Mouse (Mus musculus) midbrain, postnatal 0 days (tissue): Measurements from ENCODE around the gene Adad2. TPM values are rescaled to one million over a fixed set of nuclear protein-coding genes. Genes with fewer than 3 reads are reported as not detected.

Source experiments
- ATAC-seq: fragments of 200-750 bp; cut with Nextera tagmentation; 2 replicates; pipeline ENCODE4 v1.8.0; 2017; ENCODE audit warnings: moderate number of reproducible peaks, mild to moderate bottlenecking, moderate TSS enrichment, moderate library complexity; ENCODE audit not compliant: low FRiP score
- DNase-seq: peaks from one replicate; pipeline ENCODE4 v3.0.0-alpha.2; 2015; ENCODE audit warnings: low spot score
- H3K27ac ChIP-seq: fragments of 300-500 bp; sonication (generic); 2 replicates; pipeline ENCODE4 v1.5.1; 2014; ENCODE audit warnings: low read depth, mild to moderate bottlenecking, low read length, mixed read lengths
- H3K27me3 ChIP-seq: fragments of 300-500 bp; sonication (generic); 2 replicates; pipeline ENCODE4 v1.6.1; 2014; ENCODE audit warnings: low read length, control low read depth, mixed read lengths; ENCODE audit not compliant: insufficient read depth
- H3K36me3 ChIP-seq: fragments of 300-500 bp; sonication (generic); 2 replicates; pipeline ENCODE4 v1.6.1; 2014; ENCODE audit warnings: low read length, control low read depth, mixed read lengths; ENCODE audit not compliant: insufficient read depth
- H3K4me1 ChIP-seq: fragments of 300-500 bp; sonication (generic); 2 replicates; pipeline ENCODE4 v1.6.1; 2014; ENCODE audit warnings: mild to moderate bottlenecking, control low read depth, antibody characterized with exemption, low read length, mixed read lengths; ENCODE audit not compliant: insufficient read depth
- H3K4me2 ChIP-seq: fragments of 300-500 bp; sonication (generic); 2 replicates; pipeline ENCODE4 v1.6.1; 2014; ENCODE audit warnings: low read depth, mild to moderate bottlenecking, low read length, mixed read lengths; ENCODE audit not compliant: poor library complexity, severe bottlenecking
- H3K4me3 ChIP-seq: fragments of 300-500 bp; sonication (generic); 2 replicates; pipeline ENCODE4 v1.5.1; 2014; ENCODE audit warnings: low read depth, mild to moderate bottlenecking, low read length, moderate library complexity
- H3K9ac ChIP-seq: fragments of 300-500 bp; sonication (generic); replicated peaks from 2 replicates; pipeline ENCODE4 v1.6.1; 2014; ENCODE audit warnings: mild to moderate bottlenecking, low read length, moderate library complexity, mixed read lengths; ENCODE audit not compliant: poor library complexity, severe bottlenecking
- H3K9me3 ChIP-seq: fragments of 300-500 bp; sonication (generic); 2 replicates; pipeline ENCODE4 v1.6.1; 2016; ENCODE audit warnings: low read length, control low read depth
- CTCF ChIP-seq: IDR thresholded peaks from 2 replicates; pipeline ENCODE4 v1.5.1; 2016; ENCODE audit warnings: antibody characterized with exemption, mild to moderate bottlenecking
- WGBS: fragments of 180-500 bp; shearing (Covaris S2); extraction: QIAGEN DNeasy Blood & Tissue Kit; methylation state at CpG from one replicate; pipeline ENCODE4 v1.1.7; 2014; 5-methylcytosine and 5-hydroxymethylcytosine counted together
- polyA plus RNA-seq: library from polyadenylated mRNA; unstranded; fragments of >200 nt; fragmentation: Nextera tagmentation; extraction: Ambion mirVana; gene quantifications from 2 replicates; pipeline ENCODE4 v1.2.1, GENCODE M21; 2015
- total RNA-seq: library from RNA; depleted of rRNA; stranded (reverse); fragments of >200 nt; gene quantifications from 2 replicates; pipeline ENCODE4 v1.2.3, GENCODE M21; 2014

Adad2 gene
- total and polyA plus RNA-seq, 2 experiments from 2014 or later: 0.23 to 0.33 TPM

GRCm38 (mm10) chr8:119630841-119631240 lies 18.3 kb downstream of the Adad2 start:
- WGBS: 39% methylated on average over 3 of the region's 3 CpGs
- DNase-seq: no peak
- Histone ChIP-seq H3K27me3 (peaks cover 2% of the 10 kb centered on the region; the same call in 1 of the 2 replicates), H3K36me3 (no peaks in the 10 kb centered on the region), H3K9me3 (no peaks in the 10 kb centered on the region), H3K4me1 (no peaks in the 10 kb centered on the region), H3K27ac (no peak overlapping the region), H3K9ac (no peak overlapping the region), H3K4me2 (no peak overlapping the region), H3K4me3 (no peak overlapping the region)
- no peak for ATAC-seq
- no peak for TF ChIP-seq CTCF

- no peaks in the 10 kb centered on the region for H3K36me3 ChIP-seq
- H3K9me3 ChIP-seq: no peaks in the 10 kb centered on the region
- no peak overlapping the region for H3K9ac ChIP-seq
- H3K27ac ChIP-seq: no peak overlapping the region
- no peak for DNase-seq
- no peaks in the 10 kb centered on the region for H3K4me1 ChIP-seq
- no peak for TF ChIP-seq CTCF
- H3K4me2 ChIP-seq: no peak overlapping the region
- peaks cover 2% of the 10 kb centered on the region; the same call in 1 of the 2 replicates for H3K27me3 ChIP-seq
- H3K4me3 ChIP-seq: no peak overlapping the region
- 92% methylated on average over 9 of the region's 9 CpGs for WGBS
- no peak for ATAC-seq
Measured at GRCm38 (mm10) chr8:119632246-119632645, 19.7 kb downstream of the Adad2 start.

GRCm38 (mm10) chr8:119632909-119633308 lies 20.4 kb downstream of the Adad2 start:
- H3K9me3 ChIP-seq: no peaks in the 10 kb centered on the region
- no peak for TF ChIP-seq CTCF
- H3K4me3 ChIP-seq: no peak overlapping the region
- DNase-seq (no peak), ATAC-seq (no peak)
- no peak overlapping the region for H3K27ac ChIP-seq
- H3K4me1 ChIP-seq: no peaks in the 10 kb centered on the region
- H3K9ac ChIP-seq: no peak overlapping the region
- 54% methylated on average over 29 of the region's 29 CpGs for WGBS
- H3K27me3 ChIP-seq: peaks cover 2% of the 10 kb centered on the region; the same call in 1 of the 2 replicates
- H3K4me2 ChIP-seq: no peak overlapping the region
- H3K36me3 ChIP-seq: no peaks in the 10 kb centered on the region

GRCm38 (mm10) chr8:119634616-119635336 lies 22.2 kb downstream of the Adad2 start:
- Histone ChIP-seq H3K4me2 (no peak overlapping the region), H3K9me3 (no peaks in the 10 kb centered on the region), H3K27ac (no peak overlapping the region), H3K9ac (no peak overlapping the region), H3K36me3 (no peaks in the 10 kb centered on the region), H3K4me3 (no peak overlapping the region), H3K27me3 (peaks cover 2% of the 10 kb centered on the region; the same call in 1 of the 2 replicates), H3K4me1 (no peaks in the 10 kb centered on the region)
- ATAC-seq (no peak), DNase-seq (no peak)
- 16% methylated on average over 14 of the region's 14 CpGs for WGBS
- no peak for TF ChIP-seq CTCF

- Histone ChIP-seq H3K36me3 (no peaks in the 10 kb centered on the region), H3K4me2 (no peak within 1 kb of the TSS), H3K4me1 (no peaks in the 10 kb centered on the region), H3K27ac (no peak within 1 kb of the TSS), H3K9me3 (no peaks in the 10 kb centered on the region), H3K4me3 (no peak within 1 kb of the TSS), H3K9ac (no peak within 1 kb of the TSS), H3K27me3 (peaks cover 2% of the 10 kb centered on the region; the same call in 1 of the 2 replicates)
- 22% methylated on average over 6 of the region's 6 CpGs for WGBS
- DNase-seq: no peak
- TF ChIP-seq CTCF: no peak
- ATAC-seq: no peak
Measured at GRCm38 (mm10) chr8:119635378-119635777, 22.8 kb downstream of the Adad2 start, which contains the start of gene Kcng4. Kcng4 (minus strand) TSS chr8:119635680.

GRCm38 (mm10) chr8:119635958-119636357 lies 23.4 kb downstream of the Adad2 start:
- no peak overlapping the region for H3K9ac ChIP-seq
- H3K4me1 ChIP-seq: no peaks in the 10 kb centered on the region
- no peaks in the 10 kb centered on the region for H3K9me3 ChIP-seq
- DNase-seq: no peak
- no peak overlapping the region for H3K27ac ChIP-seq
- H3K36me3 ChIP-seq: no peaks in the 10 kb centered on the region
- no peak overlapping the region for H3K4me3 ChIP-seq
- 52% methylated on average over 2 of the region's 2 CpGs for WGBS
- no peak for TF ChIP-seq CTCF
- no peak for ATAC-seq
- H3K27me3 ChIP-seq: peaks cover 2% of the 10 kb centered on the region; the same call in 1 of the 2 replicates
- H3K4me2 ChIP-seq: no peak overlapping the region
